Mouse (Mus musculus): Measurements from ENCODE around the gene Gkn1.

DNA sequence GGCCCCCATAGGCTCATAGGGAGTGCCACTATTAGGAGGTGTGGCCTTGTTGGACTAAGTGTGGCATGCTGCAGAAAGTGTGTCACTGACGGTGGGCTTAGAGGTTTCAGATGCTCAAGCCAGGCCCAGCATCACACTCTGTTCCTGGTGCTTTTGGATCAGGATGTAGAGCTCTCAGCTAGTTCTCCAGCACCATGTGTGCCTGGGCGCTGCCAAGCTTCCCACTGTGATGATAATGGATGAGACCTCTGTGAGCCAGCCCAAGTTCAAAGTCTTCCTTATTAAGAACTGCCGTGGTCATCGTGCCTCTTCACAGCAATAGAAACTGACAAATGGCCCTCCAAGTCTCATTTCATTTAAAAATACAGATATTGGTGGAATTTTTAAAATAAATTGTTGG is 38.0 kb downstream of the Gkn1 start:
- no peak for TF ChIP-seq EP300 (IDR thresholded peaks at IDR 0.05; ENCODE audit: insufficient read depth, low read depth, low read length)
- TF ChIP-seq CTCF (IDR thresholded peaks at IDR 0.05) = no peak
- TF ChIP-seq POLR2A (IDR thresholded peaks at IDR 0.05; ENCODE audit: insufficient read depth, low read depth, low read length) = no peak

Data from heart, adult 2 months (tissue).